Mouse (Mus musculus): Measurements from ENCODE around the gene F11r. TPM values are rescaled to one million over a fixed set of nuclear protein-coding genes. Genes with fewer than 3 reads are reported as not detected.
A peak's percentile ranks its signal among the peaks of the same experiment; 100 is the strongest.
"Not testable (repeated sequence)": the region's sequence is repeated elsewhere in the genome, so short reads cannot be mapped to it uniquely, and the experiment has no call there.

F11r gene
- polyA plus RNA-seq, 1 experiment = 21.5 TPM

DNA sequence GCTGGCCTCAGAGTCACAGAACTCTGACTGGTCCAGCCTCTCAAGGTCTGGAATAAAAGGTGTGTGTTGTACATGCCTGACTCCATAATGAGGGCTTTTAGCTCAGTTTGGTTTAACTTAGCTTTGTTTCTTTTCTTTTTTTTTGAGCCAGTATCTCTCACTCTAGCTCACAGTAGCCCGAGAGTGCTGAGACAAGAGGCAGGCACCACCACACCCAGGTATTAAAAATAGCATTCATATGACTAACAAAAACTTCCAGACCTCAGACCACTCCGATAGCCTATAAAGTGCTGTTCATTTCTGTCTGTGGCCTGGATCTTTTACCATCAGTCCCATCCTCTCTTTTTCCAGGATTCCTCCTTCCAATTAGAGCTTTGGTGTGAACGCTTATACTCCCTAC, 32.3 kb downstream of the F11r start:
- WGBS = 67% methylated on average over 3 of the region's 3 CpGs
- H3K4me1 ChIP-seq (ENCODE audit: control insufficient read depth, insufficient read depth, low read length) = no peaks in the 10 kb centered on the region; the same call in none of the 2 replicates
- no peak for TF ChIP-seq POLR2A (IDR thresholded peaks at IDR 0.05; ENCODE audit: borderline replicate concordance, control insufficient read depth, low read depth, low read length)
- TF ChIP-seq CTCF (IDR thresholded peaks at IDR 0.05; ENCODE audit: control insufficient read depth, insufficient read depth, low read length) = no peak

DNA sequence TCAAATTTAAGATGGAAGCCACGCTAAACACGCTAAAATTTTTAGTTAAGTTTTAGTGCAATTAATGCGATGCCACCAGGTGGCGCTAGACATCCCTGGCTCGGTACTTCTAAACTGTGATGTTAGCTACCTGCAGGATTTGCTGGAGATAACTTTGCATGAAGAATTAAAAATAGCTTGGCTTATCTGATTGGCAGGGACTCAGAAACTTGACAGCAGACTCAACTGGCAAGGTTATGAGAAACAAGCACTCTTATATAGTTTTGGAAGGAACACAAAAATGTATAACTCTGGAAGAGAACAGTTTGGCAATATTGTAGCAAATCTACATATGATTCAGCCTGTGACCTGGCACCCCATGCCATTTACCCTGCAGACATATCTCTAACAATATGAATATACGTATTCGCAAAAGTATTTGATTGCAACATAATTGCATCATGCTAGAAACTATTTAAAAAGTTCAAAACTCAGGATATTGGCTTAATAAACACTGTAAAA, 33.1 kb downstream of the F11r start:
- TF ChIP-seq POLR2A (IDR thresholded peaks at IDR 0.05; ENCODE audit: borderline replicate concordance, control insufficient read depth, low read depth, low read length) (no peak), CTCF (IDR thresholded peaks at IDR 0.05; ENCODE audit: control insufficient read depth, insufficient read depth, low read length) (peak; percentile 83)
- 10% methylated on average over 7 of the region's 7 CpGs for WGBS

More for the DNA sequence above, 32.3 kb downstream of the F11r start:
- H3K4me3 ChIP-seq (replicated peaks; ENCODE audit: control insufficient read depth, low read depth, low read length) = no peak overlapping the region
- H3K27ac ChIP-seq (ENCODE audit: control insufficient read depth, insufficient read depth, low read depth, low read length, poor library complexity) = no peak overlapping the region

DNA sequence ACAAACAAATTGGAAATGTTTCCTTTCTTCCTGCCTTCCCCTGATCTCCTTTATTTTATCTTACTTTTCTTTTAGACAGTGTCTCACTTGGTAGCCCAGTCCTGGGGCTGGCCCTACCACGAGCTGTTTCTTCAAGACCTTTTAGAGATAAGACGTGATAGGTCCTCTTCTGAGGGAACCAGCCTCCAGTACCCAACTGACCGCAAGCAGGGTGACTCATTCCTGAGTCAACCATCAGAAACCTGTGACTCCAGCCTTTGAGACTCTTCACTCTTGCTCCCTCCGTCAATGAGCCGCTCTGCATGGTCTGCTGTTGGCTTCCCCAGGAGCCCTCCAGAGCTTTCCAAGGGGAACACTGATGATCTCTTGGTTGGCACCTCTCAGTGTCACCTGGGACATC, 33.6 kb downstream of the F11r start:
- no peak overlapping the region for H3K4me3 ChIP-seq (replicated peaks; ENCODE audit: control insufficient read depth, low read depth, low read length)
- 50% methylated on average over 5 of the region's 5 CpGs for WGBS
- H3K4me1 ChIP-seq (ENCODE audit: control insufficient read depth, insufficient read depth, low read length) = no peaks in the 10 kb centered on the region; the same call in none of the 2 replicates
- no peak for TF ChIP-seq POLR2A (IDR thresholded peaks at IDR 0.05; ENCODE audit: borderline replicate concordance, control insufficient read depth, low read depth, low read length)
- TF ChIP-seq CTCF (IDR thresholded peaks at IDR 0.05; ENCODE audit: control insufficient read depth, insufficient read depth, low read length) = no peak
- no peak overlapping the region for H3K27ac ChIP-seq (ENCODE audit: control insufficient read depth, insufficient read depth, low read depth, low read length, poor library complexity)

More for the DNA sequence above, 33.1 kb downstream of the F11r start:
- no peak overlapping the region for H3K27ac ChIP-seq (ENCODE audit: control insufficient read depth, insufficient read depth, low read depth, low read length, poor library complexity)
- H3K4me3 ChIP-seq (replicated peaks; ENCODE audit: control insufficient read depth, low read depth, low read length) = no peak overlapping the region
- H3K4me1 ChIP-seq (ENCODE audit: control insufficient read depth, insufficient read depth, low read length) = no peaks in the 10 kb centered on the region; the same call in none of the 2 replicates

DNA sequence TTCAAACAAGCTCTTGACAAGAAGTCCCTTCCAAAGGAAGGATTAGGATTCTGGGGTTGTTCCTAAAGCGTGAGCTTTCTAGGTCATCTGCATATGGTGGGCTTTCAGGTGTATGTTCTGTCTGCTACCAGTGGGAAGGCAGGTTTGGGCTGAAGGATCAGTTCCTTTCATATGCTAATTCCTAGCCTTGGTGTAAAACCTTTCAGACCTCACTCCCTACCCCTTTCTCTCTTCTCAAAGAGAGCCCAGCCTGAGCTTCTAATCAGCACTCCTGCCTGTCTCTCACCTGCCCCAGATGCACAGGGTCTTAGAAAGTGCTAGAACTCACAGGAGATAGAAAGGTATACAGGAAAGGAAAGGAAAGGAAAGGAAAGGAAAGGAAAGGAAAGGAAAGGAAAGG, 34.1 kb downstream of the F11r start:
- Histone ChIP-seq H3K4me1 (ENCODE audit: control insufficient read depth, insufficient read depth, low read length) (no peaks in the 10 kb centered on the region; the same call in none of the 2 replicates), H3K27ac (ENCODE audit: control insufficient read depth, insufficient read depth, low read depth, low read length, poor library complexity) (no peak overlapping the region), H3K4me3 (replicated peaks; ENCODE audit: control insufficient read depth, low read depth, low read length) (no peak overlapping the region)
- WGBS = 84% methylated on average over 1 of the region's 1 CpGs
- no peak for TF ChIP-seq POLR2A (IDR thresholded peaks at IDR 0.05; ENCODE audit: borderline replicate concordance, control insufficient read depth, low read depth, low read length)
- no peak for TF ChIP-seq CTCF (IDR thresholded peaks at IDR 0.05; ENCODE audit: control insufficient read depth, insufficient read depth, low read length)

DNA sequence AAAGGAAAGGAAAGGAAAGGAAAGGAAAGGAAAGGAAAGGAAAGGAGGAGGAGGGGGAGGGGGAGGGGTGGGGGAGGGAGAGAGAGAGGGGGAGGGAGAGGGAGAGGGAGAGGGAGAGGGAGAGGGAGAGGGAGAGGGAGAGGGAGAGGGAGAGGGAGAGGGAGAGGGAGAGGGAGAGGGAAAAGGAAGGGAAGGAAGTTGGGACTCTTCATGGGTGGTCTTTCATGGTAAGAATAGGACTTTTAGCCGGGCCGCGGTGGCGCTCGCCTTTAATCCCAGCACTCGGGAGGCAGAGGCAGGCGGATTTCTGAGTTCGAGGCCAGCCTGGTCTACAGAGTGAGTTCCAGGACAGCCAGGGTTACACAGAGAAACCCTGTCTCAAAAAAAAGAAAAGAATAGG, 34.6 kb downstream of the F11r start:
- H3K4me3 ChIP-seq (replicated peaks; ENCODE audit: control insufficient read depth, low read depth, low read length); H3K27ac ChIP-seq (ENCODE audit: control insufficient read depth, insufficient read depth, low read depth, low read length, poor library complexity); H3K4me1 ChIP-seq (ENCODE audit: control insufficient read depth, insufficient read depth, low read length): not testable (repeated sequence)
- WGBS = 87% methylated on average over 8 of the region's 8 CpGs

DNA sequence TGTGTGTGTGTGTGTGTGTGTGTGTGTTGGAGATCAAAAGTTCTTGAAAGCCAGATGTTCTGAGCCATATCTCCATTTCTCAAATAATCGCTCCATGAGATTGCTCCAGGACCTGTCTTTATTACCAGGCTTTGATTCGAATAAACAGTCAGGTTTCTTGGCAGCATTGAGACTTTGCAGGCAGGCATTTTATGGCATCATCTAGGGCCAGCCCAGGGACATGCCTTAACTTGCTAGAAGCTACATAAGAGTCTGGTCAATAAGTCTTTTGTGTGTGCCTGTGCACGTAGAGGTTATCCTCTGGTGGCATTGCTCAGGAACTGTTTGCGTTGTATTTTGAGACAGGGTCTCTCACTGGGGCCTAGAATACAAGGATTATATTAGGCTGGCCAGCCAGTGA, 36.2 kb downstream of the F11r start:
- Histone ChIP-seq H3K27ac (ENCODE audit: control insufficient read depth, insufficient read depth, low read depth, low read length, poor library complexity) (no peak overlapping the region), H3K4me1 (ENCODE audit: control insufficient read depth, insufficient read depth, low read length) (peaks cover 4% of the 10 kb centered on the region), H3K4me3 (replicated peaks; ENCODE audit: control insufficient read depth, low read depth, low read length) (no peak overlapping the region)
- TF ChIP-seq CTCF (IDR thresholded peaks at IDR 0.05; ENCODE audit: control insufficient read depth, insufficient read depth, low read length) = no peak
- TF ChIP-seq POLR2A (IDR thresholded peaks at IDR 0.05; ENCODE audit: borderline replicate concordance, control insufficient read depth, low read depth, low read length) = no peak
- WGBS = 82% methylated on average over 4 of the region's 4 CpGs

DNA sequence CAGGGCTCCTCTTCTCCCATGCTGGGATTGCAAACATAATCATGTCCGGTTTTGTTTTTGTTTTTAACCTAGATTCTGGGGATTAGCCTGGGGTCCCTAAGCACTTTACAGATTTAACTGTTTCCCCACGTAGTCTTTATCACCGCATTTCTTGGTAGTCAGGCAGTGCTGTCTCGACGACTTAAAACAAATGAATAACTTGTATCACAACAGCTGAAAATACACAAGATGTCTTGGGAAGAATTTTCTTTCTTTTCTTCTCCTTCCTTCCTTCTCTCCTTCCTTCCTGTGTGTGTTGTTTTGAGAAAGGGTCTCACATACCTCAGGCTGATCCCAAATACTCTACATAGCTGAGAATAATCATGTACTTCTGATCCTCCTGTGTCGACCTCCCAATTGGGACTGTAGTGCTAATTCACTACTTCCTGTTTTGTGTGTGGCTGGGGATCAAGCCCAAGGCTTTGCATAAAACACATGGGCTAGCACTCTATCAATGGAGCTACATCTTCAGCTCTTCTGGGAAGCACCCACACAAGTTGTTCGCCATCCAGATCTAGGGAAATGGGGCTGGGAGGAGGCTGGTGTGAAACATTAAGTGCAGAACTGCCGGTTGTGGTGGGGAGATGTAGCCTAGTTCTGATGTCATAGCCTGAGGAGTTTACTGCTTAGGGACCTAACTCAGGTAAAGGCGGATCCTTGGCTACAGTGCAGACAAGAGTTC, 36.7 kb downstream of the F11r start:
- H3K27ac ChIP-seq (ENCODE audit: control insufficient read depth, insufficient read depth, low read depth, low read length, poor library complexity) = no peak overlapping the region
- H3K4me1 ChIP-seq (ENCODE audit: control insufficient read depth, insufficient read depth, low read length) = peaks cover 4% of the 10 kb centered on the region
- TF ChIP-seq CTCF (IDR thresholded peaks at IDR 0.05; ENCODE audit: control insufficient read depth, insufficient read depth, low read length) = no peak
- no peak for TF ChIP-seq POLR2A (IDR thresholded peaks at IDR 0.05; ENCODE audit: borderline replicate concordance, control insufficient read depth, low read depth, low read length)
- 65% methylated on average over 9 of the region's 9 CpGs for WGBS
- no peak overlapping the region for H3K4me3 ChIP-seq (replicated peaks; ENCODE audit: control insufficient read depth, low read depth, low read length)

DNA sequence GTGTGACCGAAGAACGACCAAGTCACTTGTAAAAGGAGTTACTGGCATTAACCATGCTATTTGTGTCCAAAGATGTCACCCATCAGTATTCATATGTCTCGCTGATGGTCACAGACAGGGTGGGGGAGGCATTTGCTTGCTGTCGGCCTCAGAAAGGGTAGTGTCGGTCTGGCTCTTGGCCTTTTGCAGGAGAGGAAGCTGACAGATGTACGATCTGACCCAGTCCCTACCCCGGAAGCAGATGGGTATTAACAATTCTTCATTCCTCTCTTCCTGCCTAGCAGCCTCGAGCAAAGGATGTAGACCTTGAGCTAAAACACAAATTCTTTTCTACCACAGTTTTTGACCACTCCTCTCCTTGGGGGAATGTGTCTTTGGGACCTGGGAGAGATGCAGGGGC, 39.8 kb downstream of the F11r start:
- TF ChIP-seq CTCF (IDR thresholded peaks at IDR 0.05; ENCODE audit: control insufficient read depth, insufficient read depth, low read length) (no peak), POLR2A (IDR thresholded peaks at IDR 0.05; ENCODE audit: borderline replicate concordance, control insufficient read depth, low read depth, low read length) (no peak)
- Histone ChIP-seq H3K4me1 (ENCODE audit: control insufficient read depth, insufficient read depth, low read length) (peaks cover 4% of the 10 kb centered on the region), H3K4me3 (replicated peaks; ENCODE audit: control insufficient read depth, low read depth, low read length) (no peak overlapping the region), H3K27ac (ENCODE audit: control insufficient read depth, insufficient read depth, low read depth, low read length, poor library complexity) (no peak overlapping the region)
- WGBS = 69% methylated on average over 8 of the region's 8 CpGs
